Mouse (Mus musculus): ENCODE measurements around the gene Col28a1. TPM values are rescaled to one million over a fixed set of nuclear protein-coding genes. Genes with fewer than 3 reads are reported as not detected.

Gene Col28a1
- total RNA-seq (2023), result not detected in 4 replicates

DNA sequence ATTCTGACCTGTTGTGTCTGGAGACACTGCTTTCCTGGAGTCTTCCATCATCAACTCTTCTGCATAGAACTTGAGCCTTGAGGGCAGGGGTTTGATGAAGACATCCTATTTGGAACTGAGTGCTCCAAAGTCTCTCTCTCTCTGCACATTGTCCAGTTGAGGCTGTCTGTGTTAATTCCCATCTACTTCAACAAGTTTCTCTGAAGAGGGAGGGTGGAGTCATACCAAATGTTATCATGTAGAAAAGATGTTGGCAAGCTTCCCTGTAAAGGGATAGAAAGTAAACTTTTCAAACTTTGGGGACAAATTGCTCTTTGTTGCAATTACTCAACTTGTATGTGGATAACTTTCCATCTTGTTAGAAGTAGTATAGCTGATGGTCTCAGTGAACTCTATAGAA lies at the start of gene Col28a1:
TSS of gene Col28a1 (minus strand) at position 101 of the 400 bp plus-strand sequence.

DNA sequence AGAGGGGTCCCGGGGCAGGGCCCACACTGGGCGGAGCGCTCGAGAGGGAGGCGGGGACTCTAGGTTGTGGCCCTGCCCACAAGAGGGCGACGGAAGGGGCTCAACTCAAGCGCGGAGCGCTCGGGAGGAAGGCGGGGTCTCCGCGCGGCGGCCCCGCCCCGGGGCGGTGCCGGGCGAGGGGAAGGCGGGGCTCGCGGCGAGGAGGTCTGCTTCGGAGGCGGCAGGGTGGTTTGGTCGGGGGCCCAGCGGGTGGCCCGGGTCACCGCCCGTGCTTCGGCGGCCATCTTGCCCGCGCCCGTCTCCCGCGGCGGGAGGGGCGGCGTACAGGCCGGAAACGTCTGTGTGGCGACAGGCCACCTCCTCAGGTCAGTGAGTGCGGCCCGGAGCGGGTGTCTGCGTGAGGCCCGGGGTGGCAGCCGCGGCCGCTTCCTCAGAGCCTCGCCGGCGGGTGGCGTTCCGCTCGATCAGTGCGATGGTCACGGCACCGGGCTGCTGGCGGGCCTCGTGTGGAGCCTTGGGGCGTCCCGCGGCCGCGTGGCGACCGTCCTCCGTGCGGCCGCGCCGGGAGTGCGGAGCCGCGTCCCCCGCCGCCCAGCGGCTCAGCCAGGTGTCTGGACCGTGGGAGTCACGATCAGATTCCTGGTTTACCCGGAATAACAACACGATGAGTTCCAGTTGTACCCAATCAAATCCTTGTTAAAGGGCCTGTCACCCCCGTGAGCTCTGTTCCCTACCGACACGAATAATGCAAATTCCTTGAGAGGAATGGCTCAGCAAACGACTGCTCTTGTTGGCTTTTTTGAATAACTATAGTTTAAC lies 16.8 kb upstream of the Col28a1 start, which contains the start of gene Mios:
TSS of gene Mios (plus strand) at position 176 of the 819 bp plus-strand sequence.

Other genes starting within 250 kb of the Col28a1 start
- 23.0 to 24.1 TPM (median 23.7 TPM) in 4 replicates for gene Mios, start 16.6 kb upstream of the Col28a1 start, total RNA-seq (2023)
- 16.2 to 21.7 TPM (median 19.1 TPM) in 4 replicates for gene Rpa3, start 66.6 kb upstream of the Col28a1 start, total RNA-seq (2023)
- gene Umad1, start 66.7 kb upstream of the Col28a1 start, total RNA-seq (2023), result 14.0 to 16.3 TPM (median 14.9 TPM) in 4 replicates
- gene Gm45062, start 66.8 kb upstream of the Col28a1 start, total RNA-seq (2023), result not detected in 4 replicates